Mouse (Mus musculus) E14TG2a.4 (cell line): ENCODE measurements at regions not wholly inside any gene's neighbourhood (a gene's known extent, or its start where the extent isn't known, plus 50 kb on each side); places are given as distances from the start of the nearest gene placed in this dataset.

Source experiments
- H3K27me3 ChIP-seq: 2 replicates; pipeline ENCODE4 v1.6.1; 2014; ENCODE audit warnings: low read length, control low read depth; ENCODE audit not compliant: insufficient read depth
- H3K36me3 ChIP-seq: 2 replicates; pipeline ENCODE4 v1.6.1; 2014; ENCODE audit warnings: low read length, control low read depth; ENCODE audit not compliant: insufficient read depth
- H3K4me1 ChIP-seq: replicated peaks from 2 replicates; pipeline ENCODE4 v1.6.1; 2014; ENCODE audit warnings: low read depth, low read length, control low read depth
- H3K4me3 ChIP-seq: replicated peaks from 2 replicates; pipeline ENCODE4 v1.5.1; 2014; ENCODE audit warnings: mild to moderate bottlenecking, low read length
- H3K9me3 ChIP-seq: 2 replicates; pipeline ENCODE4 v1.6.1; 2014; ENCODE audit warnings: low read length, control low read depth
- CTCF ChIP-seq: conservative IDR thresholded peaks from 2 replicates; pipeline ENCODE4 v1.5.1; 2014; ENCODE audit warnings: low read length
- NANOG ChIP-seq: IDR thresholded peaks from 2 replicates; pipeline ENCODE4 v1.6.1; 2014; ENCODE audit warnings: borderline replicate concordance, low read length, mixed read lengths
- POU5F1 ChIP-seq: IDR thresholded peaks from 2 replicates; pipeline ENCODE4 v1.6.1; 2014; ENCODE audit warnings: low read length, borderline replicate concordance

DNA sequence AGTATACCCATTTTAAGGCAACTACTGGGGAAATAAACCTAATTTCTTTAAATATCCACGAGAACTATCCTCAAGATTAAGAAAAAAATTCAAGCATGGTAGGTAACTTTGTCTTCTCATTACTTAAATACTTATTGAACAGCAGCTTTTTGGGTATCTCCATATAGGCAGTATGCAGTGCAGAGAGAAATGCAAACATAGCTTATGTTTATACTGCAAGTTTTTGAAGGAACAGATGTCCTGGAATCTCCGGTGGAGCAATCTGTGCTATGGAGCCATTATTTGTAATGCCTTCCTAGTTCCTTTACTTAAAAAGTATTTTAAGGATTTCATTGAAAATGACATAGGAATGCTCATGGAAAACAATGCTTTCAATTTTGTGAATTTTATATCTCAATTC is 91.7 kb upstream of the Adgrb3 start:
- no peak for TF ChIP-seq POU5F1
- no peak for TF ChIP-seq CTCF
- no peak for TF ChIP-seq NANOG

DNA sequence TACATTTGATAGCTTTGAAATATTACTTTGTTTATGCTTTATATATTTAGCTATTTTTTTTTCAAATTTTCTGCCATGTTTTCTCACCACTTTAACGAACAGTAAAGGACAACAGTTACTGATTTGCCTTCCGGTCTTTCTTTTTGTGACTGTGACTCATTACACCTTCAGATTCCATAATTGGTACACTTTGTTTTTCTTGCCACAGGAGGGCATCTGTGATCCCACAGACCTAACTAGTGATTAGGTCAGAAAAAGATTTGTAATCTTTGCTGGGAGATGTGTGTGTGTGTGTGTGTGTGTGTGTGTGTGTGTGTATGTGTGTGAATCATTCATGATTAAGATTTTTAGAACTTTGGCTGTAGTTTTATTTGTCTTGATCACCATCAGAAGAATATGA is 64.7 kb upstream of the Adgrb3 start:
- no peaks in the 10 kb centered on the region for H3K36me3 ChIP-seq
- H3K9me3 ChIP-seq, result no peaks in the 10 kb centered on the region
- TF ChIP-seq NANOG, result no peak
- H3K4me3 ChIP-seq, result no peak overlapping the region
- no peaks in the 10 kb centered on the region for H3K27me3 ChIP-seq
- no peaks in the 10 kb centered on the region for H3K4me1 ChIP-seq

More for the DNA sequence above, 91.7 kb upstream of the Adgrb3 start:
- Histone ChIP-seq H3K36me3 (no peaks in the 10 kb centered on the region), H3K4me3 (no peak overlapping the region), H3K27me3 (no peaks in the 10 kb centered on the region), H3K9me3 (no peaks in the 10 kb centered on the region), H3K4me1 (no peaks in the 10 kb centered on the region)

DNA sequence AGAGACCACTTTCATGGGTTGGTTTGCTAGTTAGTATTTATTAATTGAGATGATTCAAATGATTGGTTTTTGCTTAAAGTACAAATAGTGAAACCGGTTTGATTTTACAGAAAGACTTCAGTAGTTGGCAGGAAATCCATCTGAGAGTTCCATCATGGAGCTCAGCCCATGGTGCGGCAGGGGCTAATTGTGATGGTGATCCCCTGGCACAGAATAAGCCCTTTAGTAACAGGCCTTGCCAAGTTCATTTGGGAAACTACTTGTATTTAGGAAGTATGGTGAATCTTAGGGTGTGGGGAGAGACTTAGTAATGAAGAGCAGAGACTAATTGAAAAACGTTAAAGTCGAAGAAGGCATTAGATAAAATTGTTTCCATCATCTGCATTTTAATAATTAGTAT is 63.5 kb upstream of the Adgrb3 start:
- H3K27me3 ChIP-seq, result no peaks in the 10 kb centered on the region
- 0 out of 2 replicates have a peak, but pooled peaks cover 4% of the 10 kb centered on the region for H3K4me1 ChIP-seq
- no peak for TF ChIP-seq CTCF
- no peak for TF ChIP-seq POU5F1
- TF ChIP-seq NANOG, result no peak
- no peak overlapping the region for H3K4me3 ChIP-seq
- H3K36me3 ChIP-seq, result no peaks in the 10 kb centered on the region
- H3K9me3 ChIP-seq, result peaks cover 8% of the 10 kb centered on the region

DNA sequence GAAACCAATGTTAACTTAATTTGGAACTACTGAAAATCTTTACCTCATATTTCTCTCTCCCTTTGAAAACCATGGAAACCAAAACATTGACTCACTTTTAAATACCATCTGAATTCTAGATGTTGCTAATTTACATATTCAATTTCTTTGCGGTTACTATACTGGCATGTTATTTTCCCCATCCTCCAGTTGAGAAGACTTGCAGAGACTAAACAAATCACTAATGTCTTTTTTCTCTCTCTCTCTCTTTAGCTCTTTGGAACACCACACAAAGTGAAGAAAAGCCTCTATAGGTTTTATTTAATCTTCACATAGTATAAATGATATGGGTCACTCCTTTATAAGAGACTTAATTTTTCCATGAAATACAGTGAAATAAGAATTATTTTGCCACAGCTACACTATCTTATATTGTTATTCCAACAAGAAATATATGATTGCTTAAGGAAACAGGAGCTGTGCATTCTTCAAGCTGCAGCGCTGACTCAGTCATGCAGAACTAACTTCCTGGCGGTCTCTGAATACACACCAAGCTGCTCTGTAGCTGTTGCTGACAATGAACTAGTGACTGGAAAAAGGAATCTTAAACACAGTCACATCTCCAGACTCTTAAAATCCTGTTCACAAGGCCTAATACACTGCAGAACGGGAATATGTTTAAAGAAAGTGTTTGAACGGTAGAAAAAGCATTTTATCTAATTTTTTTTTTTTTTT is 62.7 kb upstream of the Adgrb3 start:
- Histone ChIP-seq H3K9me3 (peaks cover 15% of the 10 kb centered on the region), H3K27me3 (no peaks in the 10 kb centered on the region), H3K4me1 (0 out of 2 replicates have a peak, but pooled peaks cover 4% of the 10 kb centered on the region)

DNA sequence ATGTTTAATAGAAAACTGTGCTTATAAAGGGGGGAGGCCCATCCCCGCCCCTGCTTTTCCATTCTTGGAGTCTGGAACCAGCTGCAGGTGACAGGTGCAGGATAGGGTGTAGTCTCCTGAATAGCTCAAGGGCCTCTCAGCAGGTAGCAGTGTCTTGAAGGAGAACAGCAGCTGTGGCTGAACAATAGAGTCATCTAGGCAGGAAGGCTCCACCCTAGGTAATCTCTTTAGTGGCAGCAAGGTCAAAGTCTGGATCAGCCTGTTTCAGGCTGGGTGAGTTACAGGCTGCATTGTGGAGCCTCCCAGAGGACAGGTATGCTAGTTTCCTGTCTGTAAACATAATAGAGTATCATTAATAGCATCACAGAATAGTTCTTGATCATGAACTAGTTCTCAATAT is 58.5 kb upstream of the Adgrb3 start:
- no peaks in the 10 kb centered on the region for H3K36me3 ChIP-seq
- 0 out of 2 replicates have a peak, but pooled peaks cover 4% of the 10 kb centered on the region for H3K4me1 ChIP-seq
- no peak overlapping the region for H3K4me3 ChIP-seq
- H3K9me3 ChIP-seq, result peaks cover 15% of the 10 kb centered on the region
- TF ChIP-seq POU5F1 (no peak), NANOG (no peak)
- no peaks in the 10 kb centered on the region for H3K27me3 ChIP-seq

More for the DNA sequence above, 62.7 kb upstream of the Adgrb3 start:
- Histone ChIP-seq H3K4me3 (no peak overlapping the region), H3K36me3 (no peaks in the 10 kb centered on the region)
- TF ChIP-seq NANOG (no peak), CTCF (no peak), POU5F1 (no peak)

DNA sequence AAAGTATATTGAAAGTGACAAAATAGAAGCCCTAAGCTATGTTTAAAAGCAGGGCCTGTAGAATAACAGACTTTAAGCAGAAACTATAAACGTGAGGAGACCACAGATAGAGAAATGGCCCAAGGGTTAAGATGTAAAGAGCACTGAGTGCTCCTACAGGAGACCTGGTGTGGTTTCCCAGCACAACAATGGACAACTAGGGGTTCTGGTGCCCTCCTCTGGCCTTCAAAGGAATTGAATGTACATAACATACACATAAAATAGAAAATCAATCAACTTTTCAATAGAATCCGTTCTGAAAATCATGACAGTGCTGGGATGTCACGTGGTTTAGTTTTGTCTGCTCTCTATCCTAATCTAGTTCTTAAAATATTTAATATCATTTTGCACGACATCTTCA is 55.5 kb upstream of the Adgrb3 start:
- no peaks in the 10 kb centered on the region for H3K27me3 ChIP-seq
- H3K36me3 ChIP-seq, result no peaks in the 10 kb centered on the region
- peaks cover 15% of the 10 kb centered on the region for H3K9me3 ChIP-seq
- no peak overlapping the region for H3K4me3 ChIP-seq
- TF ChIP-seq POU5F1 (no peak), CTCF (0 out of 2 replicates have a peak, but pooled peaks have one; percentile 17), NANOG (no peak)
- 0 out of 2 replicates have a peak, but pooled peaks cover 4% of the 10 kb centered on the region for H3K4me1 ChIP-seq
